Mouse (Mus musculus) embryonic facial prominence, embryonic 11.5 days (tissue): ENCODE measurements at regions not wholly inside any gene's neighbourhood (a gene's known extent, or its start where the extent isn't known, plus 50 kb on each side); places are given as distances from the start of the nearest gene placed in this dataset.
A peak's percentile ranks its signal among the peaks of the same experiment; 100 is the strongest.
"Not testable (repeated sequence)": the region's sequence is repeated elsewhere in the genome, so short reads cannot be mapped to it uniquely, and the experiment has no call there.

Source experiments
- ATAC-seq: fragments of 200-750 bp; cut with Nextera tagmentation; replicated peaks from 2 replicates; pipeline ENCODE4 v1.8.0; 2017; ENCODE audit warnings: low read depth; ENCODE audit not compliant: insufficient number of reproducible peaks, low FRiP score, low TSS enrichment
- DNase-seq: peaks from one replicate; pipeline ENCODE4 v3.0.0-alpha.2; 2015; ENCODE audit warnings: low spot score
- H3K27ac ChIP-seq: fragments of 300-500 bp; sonication (generic); replicated peaks from 2 replicates; pipeline ENCODE4 v1.5.1; 2014; ENCODE audit warnings: mild to moderate bottlenecking, low read depth, low read length, control low read depth
- H3K27me3 ChIP-seq: fragments of 300-500 bp; sonication (generic); 2 replicates; pipeline ENCODE4 v1.6.1; 2014; ENCODE audit warnings: mild to moderate bottlenecking, low read length, moderate library complexity, mixed read lengths; ENCODE audit not compliant: control insufficient read depth, insufficient read depth
- H3K36me3 ChIP-seq: fragments of 300-500 bp; sonication (generic); replicated peaks from 2 replicates; pipeline ENCODE4 v1.6.1; 2014; ENCODE audit warnings: low read depth, mild to moderate bottlenecking, low read length, moderate library complexity, mixed read lengths; ENCODE audit not compliant: control insufficient read depth, insufficient read depth
- H3K4me1 ChIP-seq: fragments of 300-500 bp; sonication (generic); 2 replicates; pipeline ENCODE4 v1.6.1; 2014; ENCODE audit warnings: low read length, mixed read lengths; ENCODE audit not compliant: control insufficient read depth, insufficient read depth
- H3K4me2 ChIP-seq: fragments of 300-500 bp; sonication (generic); 2 replicates; pipeline ENCODE4 v1.6.1; 2014; ENCODE audit warnings: low read depth, mild to moderate bottlenecking, control low read depth, low read length, moderate library complexity
- H3K4me3 ChIP-seq: fragments of 300-500 bp; sonication (generic); 2 replicates; pipeline ENCODE4 v1.5.1; 2014; ENCODE audit warnings: low read depth, low read length, control low read depth
- H3K9ac ChIP-seq: fragments of 300-500 bp; sonication (generic); replicated peaks from 2 replicates; pipeline ENCODE4 v1.6.1; 2014; ENCODE audit warnings: mild to moderate bottlenecking, control low read depth, low read length
- H3K9me3 ChIP-seq: fragments of 300-500 bp; sonication (generic); replicated peaks from 2 replicates; pipeline ENCODE4 v1.6.1; 2016; ENCODE audit warnings: mild to moderate bottlenecking, low read length, inconsistent platforms, mixed read lengths; ENCODE audit not compliant: control insufficient read depth
- WGBS: fragments of 180-500 bp; shearing (Covaris S2); extraction: QIAGEN DNeasy Blood & Tissue Kit; methylation state at CpG from one replicate; pipeline ENCODE4 v1.1.7; 2014; 5-methylcytosine and 5-hydroxymethylcytosine counted together

DNA sequence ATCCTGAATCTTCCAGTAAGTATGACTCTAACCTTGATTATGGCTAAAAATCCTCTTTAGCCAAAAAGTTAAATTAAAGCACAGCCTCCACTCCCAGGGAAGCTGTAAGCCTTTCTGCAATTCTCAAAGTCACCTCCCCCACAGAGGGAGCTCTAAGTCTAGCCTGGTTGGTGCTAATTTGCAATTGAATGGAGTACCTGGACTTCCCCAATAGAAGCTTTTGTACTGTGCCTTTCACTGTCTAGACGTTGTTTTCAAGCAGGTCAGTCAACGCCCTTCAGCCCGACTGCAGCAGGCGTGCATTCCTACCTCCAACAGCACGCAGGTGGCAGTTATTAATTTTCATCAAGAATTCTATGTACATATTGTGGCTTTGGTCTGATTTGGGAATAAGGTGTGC, 87.2 kb downstream of the Catsperg2 start:
- H3K9me3 ChIP-seq: not testable (repeated sequence)
- WGBS: 85% methylated on average over 5 of the region's 5 CpGs

DNA sequence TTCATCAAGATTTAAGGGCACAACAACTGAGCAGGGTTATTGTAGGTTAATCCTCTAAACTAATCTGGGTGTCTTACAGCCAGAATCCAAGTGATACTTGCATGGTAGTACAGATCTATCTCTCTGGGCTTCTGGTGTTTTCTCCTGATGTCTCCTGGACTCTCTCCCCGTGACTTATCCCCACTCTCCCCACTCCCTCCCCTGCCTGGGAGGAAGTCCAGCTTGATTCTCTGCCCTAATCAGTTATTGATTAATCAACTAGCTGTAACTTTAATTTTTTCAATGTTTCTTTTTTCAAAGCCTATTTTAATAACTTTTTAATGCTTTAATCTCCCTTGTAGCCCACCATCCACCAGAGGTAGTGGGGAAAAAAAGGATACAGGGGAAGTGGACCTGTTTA, 83.9 kb upstream of the Sipa1l3 start:
- Histone ChIP-seq H3K27me3 (no peaks in the 10 kb centered on the region), H3K4me1 (no peaks in the 10 kb centered on the region), H3K4me3 (no peak overlapping the region), H3K9me3 (no peaks in the 10 kb centered on the region), H3K4me2 (no peak overlapping the region), H3K36me3 (no peaks in the 10 kb centered on the region), H3K27ac (no peak overlapping the region), H3K9ac (no peak overlapping the region)
- 62% methylated on average over 1 of the region's 1 CpGs for WGBS
- ATAC-seq (no peak), DNase-seq (no peak)

More for the DNA sequence above, 87.2 kb downstream of the Catsperg2 start:
- H3K27me3 ChIP-seq, DNase-seq, H3K36me3 ChIP-seq, H3K27ac ChIP-seq, H3K4me3 ChIP-seq, H3K9ac ChIP-seq, ATAC-seq, H3K4me1 ChIP-seq, H3K4me2 ChIP-seq: not testable (repeated sequence)

DNA sequence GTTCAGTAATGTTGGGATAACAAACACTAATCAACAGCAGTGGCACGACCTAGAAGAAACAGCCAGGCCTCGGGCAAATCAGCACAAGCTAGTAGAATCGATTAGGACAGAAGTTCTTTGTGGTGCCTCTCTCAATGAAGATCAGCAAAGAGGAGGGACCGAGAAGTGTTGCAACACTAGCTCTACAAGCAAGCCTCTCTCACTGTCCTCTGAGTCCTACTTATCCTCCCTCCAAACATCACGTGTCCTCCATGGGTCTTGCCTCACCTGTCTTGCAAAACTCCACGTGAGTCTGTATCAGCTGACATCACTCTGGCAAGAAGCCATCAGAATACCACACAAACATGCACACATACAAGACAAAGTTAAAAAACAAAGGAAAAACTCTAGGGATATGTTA, 82.9 kb upstream of the Sipa1l3 start:
- WGBS: 76% methylated on average over 6 of the region's 6 CpGs
- no peak overlapping the region for H3K9ac ChIP-seq
- H3K36me3 ChIP-seq: no peaks in the 10 kb centered on the region
- no peaks in the 10 kb centered on the region for H3K9me3 ChIP-seq
- no peaks in the 10 kb centered on the region for H3K27me3 ChIP-seq
- DNase-seq: no peak
- ATAC-seq: no peak
- H3K27ac ChIP-seq: no peak overlapping the region
- no peaks in the 10 kb centered on the region for H3K4me1 ChIP-seq
- H3K4me3 ChIP-seq: no peak overlapping the region
- no peak overlapping the region for H3K4me2 ChIP-seq

DNA sequence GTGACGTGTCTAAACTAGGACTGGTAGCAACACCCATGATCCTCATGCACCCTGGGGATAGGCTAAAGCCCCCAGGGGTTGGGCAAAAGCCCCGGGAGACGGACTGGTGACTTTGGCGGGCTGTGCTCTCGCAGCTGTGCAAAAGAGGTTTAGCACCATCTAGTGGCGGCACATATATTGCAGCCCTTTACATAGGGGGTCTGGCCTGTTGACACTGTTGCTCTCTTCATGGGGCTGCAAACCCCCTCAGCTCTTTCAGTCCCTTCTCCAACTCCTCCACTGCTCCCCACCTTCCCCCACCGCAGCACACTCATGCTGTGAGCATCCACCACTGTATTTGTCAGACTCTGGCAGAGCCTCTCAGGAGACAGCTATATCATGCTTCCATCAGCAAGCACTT, 78.8 kb upstream of the Sipa1l3 start:
- H3K4me3 ChIP-seq, H3K27ac ChIP-seq, H3K27me3 ChIP-seq, H3K9me3 ChIP-seq, H3K9ac ChIP-seq, ATAC-seq, H3K4me2 ChIP-seq, H3K36me3 ChIP-seq, H3K4me1 ChIP-seq: not testable (repeated sequence)
- peak; percentile 70 for DNase-seq
- WGBS: 33% methylated on average over 7 of the region's 7 CpGs

DNA sequence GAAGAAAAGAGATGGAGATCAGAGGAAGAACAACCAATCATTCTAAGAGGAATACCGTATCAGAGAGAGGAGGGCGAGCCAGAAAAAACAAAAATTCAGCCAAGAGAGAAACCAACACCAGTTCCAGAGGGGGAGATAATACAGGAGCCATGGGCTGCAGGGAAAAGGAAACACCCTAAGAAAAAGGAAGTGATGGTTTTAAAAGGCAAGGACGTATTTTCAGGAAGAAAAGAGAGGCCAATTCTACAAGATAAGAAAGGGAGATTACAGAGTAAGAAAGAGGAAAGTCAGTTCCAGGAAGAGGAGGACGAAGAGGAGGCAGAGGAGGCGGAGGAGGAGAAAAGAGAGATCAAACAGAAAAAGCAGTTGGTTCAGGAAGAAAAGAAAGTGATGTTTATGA, 59.7 kb upstream of the Sipa1l3 start:
- H3K4me1 ChIP-seq: no peaks in the 10 kb centered on the region
- WGBS: 73% methylated on average over 5 of the region's 5 CpGs
- H3K4me3 ChIP-seq: no peak overlapping the region
- no peaks in the 10 kb centered on the region for H3K36me3 ChIP-seq
- H3K4me2 ChIP-seq: no peak overlapping the region
- DNase-seq: no peak
- no peak for ATAC-seq
- no peaks in the 10 kb centered on the region for H3K27me3 ChIP-seq
- H3K9ac ChIP-seq: no peak overlapping the region
- no peaks in the 10 kb centered on the region for H3K9me3 ChIP-seq
- no peak overlapping the region for H3K27ac ChIP-seq

DNA sequence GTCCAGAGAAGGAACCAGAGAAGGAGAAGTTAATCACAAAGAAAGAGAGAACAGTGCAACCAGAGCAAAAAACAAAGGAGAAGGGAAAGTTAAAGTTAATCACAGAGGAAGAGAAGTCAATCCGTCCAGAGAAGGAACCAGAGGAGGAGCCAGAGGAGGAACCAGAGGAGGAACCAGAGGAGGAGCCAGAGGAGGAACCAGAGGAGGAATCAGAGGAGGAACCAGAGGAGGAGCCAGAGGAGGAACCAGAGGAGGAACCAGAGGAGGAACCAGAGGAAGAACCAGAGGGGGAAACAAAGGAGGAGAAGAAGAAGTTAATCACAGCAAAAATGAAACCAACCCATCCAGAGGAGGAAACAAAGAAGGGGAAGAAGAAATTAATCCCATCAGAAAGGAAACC, 57.2 kb upstream of the Sipa1l3 start:
- Histone ChIP-seq H3K4me2 (no peak overlapping the region), H3K36me3 (no peaks in the 10 kb centered on the region), H3K4me3 (no peak overlapping the region), H3K9ac (no peak overlapping the region), H3K27ac (no peak overlapping the region), H3K9me3 (no peaks in the 10 kb centered on the region), H3K4me1 (no peaks in the 10 kb centered on the region), H3K27me3 (no peaks in the 10 kb centered on the region)
- 44% methylated on average over 1 of the region's 1 CpGs for WGBS
- ATAC-seq (no peak), DNase-seq (no peak)
